Mouse (Mus musculus): ENCODE measurements around the gene Serpinb5. TPM values are rescaled to one million over a fixed set of nuclear protein-coding genes. Genes with fewer than 3 reads are reported as not detected.
"Not testable (repeated sequence)": the region's sequence is repeated elsewhere in the genome, so short reads cannot be mapped to it uniquely, and the experiment has no call there.

Gene Serpinb5
- total RNA-seq (2022), result not detected

DNA sequence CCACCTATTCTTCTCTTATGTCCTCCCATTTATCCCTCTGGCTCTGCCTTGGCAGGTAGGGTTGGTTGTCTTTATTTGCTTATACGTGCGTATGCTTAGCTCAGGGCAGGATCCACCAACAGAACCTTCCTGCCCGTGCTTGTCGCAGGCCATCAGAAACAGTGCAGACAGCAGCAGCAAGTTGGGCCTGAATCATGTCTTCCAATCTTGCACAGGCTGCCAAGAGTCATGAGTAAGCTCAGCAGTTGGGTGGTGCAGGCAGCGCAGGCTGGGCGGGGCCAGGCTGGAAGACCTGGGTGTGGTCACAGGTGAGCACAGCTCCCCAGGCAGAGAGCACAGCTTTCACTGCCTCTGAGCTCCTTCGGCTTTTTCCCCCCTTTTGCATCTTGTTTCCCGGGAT is at the start of gene Serpinb5:
Gene Serpinb5 (plus strand): TSS at position 327 of the 400 bp plus-strand sequence.
- DNase-seq (ENCODE audit: low spot score in 2 of 2), result no peak

DNA sequence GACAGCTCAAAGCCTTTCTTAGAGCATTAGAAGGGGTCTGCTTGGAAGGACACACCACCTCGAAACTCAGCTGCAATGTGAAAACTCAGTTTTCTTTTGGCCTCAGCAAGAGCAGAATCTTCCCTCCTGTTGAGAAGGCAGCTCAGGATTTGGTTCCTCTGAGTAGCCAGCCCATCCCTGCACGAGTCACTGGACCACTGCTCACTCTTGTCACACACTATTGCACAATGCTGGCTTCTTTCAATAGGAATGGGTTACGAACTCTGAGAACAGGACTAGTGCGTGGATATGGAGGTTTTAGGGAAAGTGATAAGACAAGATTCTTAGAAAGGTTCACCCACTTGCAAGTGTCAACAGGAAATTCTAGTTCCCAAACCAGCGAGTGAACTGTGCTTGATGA is 46.1 kb upstream of the Serpinb5 start:
- no peak for DNase-seq (ENCODE audit: low spot score in 2 of 2)

- no peak for DNase-seq (ENCODE audit: low spot score in 2 of 2)
These were observed 45.7 kb upstream of the Serpinb5 start for GRCm38 (mm10) chr1:106815265-106815664.

GRCm38 (mm10) chr1:106816766-106817165 is 44.2 kb upstream of the Serpinb5 start:
- no peak for DNase-seq (ENCODE audit: low spot score in 2 of 2)

- DNase-seq (ENCODE audit: low spot score in 2 of 2), result no peak
These were observed 42.6 kb upstream of the Serpinb5 start for GRCm38 (mm10) chr1:106818323-106818722.

DNA sequence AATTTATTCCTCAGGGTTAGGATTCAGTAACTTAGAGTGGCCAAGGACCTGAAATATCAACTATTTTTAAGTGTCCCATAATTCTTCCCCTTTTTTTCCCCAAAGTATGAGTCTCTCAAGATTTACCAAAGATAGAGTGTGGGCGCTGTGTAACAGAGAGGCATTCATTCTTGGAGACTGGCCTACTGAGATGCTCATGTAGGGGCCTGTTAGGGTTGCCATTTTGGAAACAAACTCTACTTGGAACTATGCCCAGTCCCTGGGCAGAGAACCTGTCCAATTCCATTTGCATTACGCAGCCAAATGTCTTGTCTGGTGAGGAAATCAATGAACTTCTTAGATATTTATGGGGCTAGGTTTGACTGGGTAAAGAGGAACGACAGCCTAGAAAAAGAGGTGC is 38.7 kb upstream of the Serpinb5 start:
- no peak for DNase-seq (ENCODE audit: low spot score in 2 of 2)

DNA sequence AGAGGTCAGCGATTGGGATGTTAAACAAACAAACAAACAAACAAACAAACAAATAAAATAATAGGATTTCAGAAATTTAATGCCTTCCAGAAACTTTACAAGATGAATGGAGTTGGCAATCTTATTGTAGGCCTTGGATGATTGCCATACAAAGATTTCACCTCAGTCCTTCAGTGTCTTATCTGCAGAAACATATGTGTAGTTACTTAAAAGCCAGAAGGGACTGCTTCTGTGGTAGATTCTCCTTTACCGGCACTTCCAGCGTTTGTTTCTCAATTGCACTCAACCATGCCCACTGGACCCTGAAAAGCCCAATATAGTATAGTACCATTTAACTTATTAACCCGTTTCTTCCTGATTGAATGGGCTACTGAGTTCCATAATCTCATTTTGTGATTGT is 32.2 kb upstream of the Serpinb5 start:
- no peak for DNase-seq (ENCODE audit: low spot score in 2 of 2)

DNA sequence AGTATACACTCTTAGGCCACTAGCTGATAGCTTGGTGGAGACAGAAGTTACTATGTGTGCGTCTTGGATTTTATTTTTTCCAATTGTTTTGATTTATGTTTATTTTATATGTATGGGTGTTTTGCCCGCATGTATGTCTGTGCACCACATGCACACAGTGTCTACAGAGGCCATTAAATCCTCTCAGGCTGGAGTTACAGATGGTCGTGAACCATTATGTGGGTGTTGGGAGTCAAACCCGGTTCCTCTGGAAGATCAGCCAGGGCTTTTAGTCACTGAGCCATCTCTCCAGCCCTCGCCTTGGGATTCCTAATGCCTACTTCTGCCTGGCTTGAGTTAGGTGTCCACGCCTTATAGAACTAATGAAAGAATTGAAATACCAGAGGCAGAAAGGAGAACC is 4.6 kb downstream of the Serpinb5 start:
- no peak for DNase-seq (ENCODE audit: low spot score in 2 of 2)

GRCm38 (mm10) chr1:106866029-106866428 is 5.1 kb downstream of the Serpinb5 start:
- peak; percentile 30 to 85 for DNase-seq (ENCODE audit: low spot score in 2 of 2)

- peak in 1 of 2 experiments; percentile 26 for DNase-seq (ENCODE audit: low spot score in 2 of 2)
These were observed 5.8 kb downstream of the Serpinb5 start for GRCm38 (mm10) chr1:106866768-106867167.

DNA sequence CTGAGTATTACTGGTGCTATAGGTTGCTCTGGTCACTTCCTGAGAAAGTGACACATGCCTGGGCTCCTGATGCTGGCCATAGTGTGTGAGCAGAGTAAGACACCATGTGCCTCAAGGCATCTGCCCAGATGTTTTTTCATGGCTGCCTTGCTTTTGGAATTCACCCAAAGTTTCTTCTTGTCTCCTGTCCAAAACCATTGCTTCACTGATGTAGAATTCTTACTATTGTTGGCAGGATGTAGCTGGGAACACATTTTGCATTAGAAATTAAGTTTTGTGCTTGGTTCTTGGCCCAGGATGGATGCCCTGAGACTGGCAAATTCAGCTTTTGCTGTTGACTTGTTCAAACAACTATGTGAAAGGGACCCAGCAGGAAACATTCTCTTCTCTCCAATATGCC is 9.0 kb downstream of the Serpinb5 start:
- no peak for DNase-seq (ENCODE audit: low spot score in 2 of 2)

- no peak for DNase-seq (ENCODE audit: low spot score in 2 of 2)
These were observed 14.4 kb downstream of the Serpinb5 start for GRCm38 (mm10) chr1:106875193-106875886.

DNA sequence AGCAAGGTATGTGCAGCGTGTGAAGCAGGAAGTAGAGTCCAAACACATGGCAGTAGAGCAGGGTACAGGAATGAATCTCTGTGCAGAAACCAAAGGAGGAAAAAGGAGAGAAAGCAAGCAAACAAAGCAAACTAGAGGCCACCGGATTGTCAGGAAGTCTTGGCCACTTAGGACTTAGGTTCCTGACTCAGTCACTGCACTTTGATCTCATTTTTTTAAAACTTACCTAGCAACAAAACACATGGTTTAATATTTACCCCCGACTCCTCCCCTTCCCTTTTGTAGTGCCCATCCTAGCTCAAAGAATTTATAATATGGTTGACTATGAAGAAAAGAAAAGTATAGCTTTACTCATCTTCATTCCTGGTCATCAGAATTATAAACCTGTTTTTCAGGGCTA is 15.2 kb downstream of the Serpinb5 start:
- DNase-seq (ENCODE audit: low spot score in 2 of 2), result no peak

- no peak for DNase-seq (ENCODE audit: low spot score in 2 of 2)
These were observed 21.8 kb downstream of the Serpinb5 start for GRCm38 (mm10) chr1:106882723-106883122.

- no peak for DNase-seq (ENCODE audit: low spot score in 2 of 2)
These were observed 22.4 kb downstream of the Serpinb5 start for GRCm38 (mm10) chr1:106883369-106883768.

DNA sequence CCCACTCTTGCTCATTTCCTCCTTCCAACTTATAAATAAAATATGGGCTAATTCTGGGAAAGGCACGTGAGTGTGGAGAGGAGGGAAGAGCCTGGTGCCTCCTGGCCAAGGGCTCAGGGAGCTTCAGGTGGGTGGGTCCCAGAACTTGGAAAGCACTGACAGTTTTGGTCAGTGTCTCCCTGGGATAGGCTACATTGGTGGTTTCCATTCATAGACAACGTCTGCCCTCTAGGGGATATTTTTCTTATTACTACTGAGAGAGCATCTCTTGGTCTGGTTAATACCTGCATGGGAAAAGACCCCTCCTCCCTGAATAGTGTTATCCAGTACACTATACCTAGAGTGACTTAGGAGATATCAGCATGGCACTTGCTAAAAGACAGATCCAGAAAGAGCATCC is 22.8 kb downstream of the Serpinb5 start:
- DNase-seq (ENCODE audit: low spot score in 2 of 2), result no peak

GRCm38 (mm10) chr1:106895142-106895541 is 34.2 kb downstream of the Serpinb5 start:
- DNase-seq (ENCODE audit: low spot score in 2 of 2), result not testable (repeated sequence)

- no peak for DNase-seq (ENCODE audit: low spot score in 2 of 2)
These were observed 40.4 kb downstream of the Serpinb5 start for GRCm38 (mm10) chr1:106901406-106901805.

- no peak for DNase-seq (ENCODE audit: low spot score in 2 of 2)
These were observed 71.0 kb downstream of the Serpinb5 start for GRCm38 (mm10) chr1:106931954-106932353.

Measured in left cerebral cortex, adult 8-10 months (tissue).